Mouse (Mus musculus) G1E (cell line): Measurements from ENCODE around the gene Mipol1.

Source experiments
- CTCF ChIP-seq: IDR thresholded peaks from 2 replicates; pipeline ENCODE4 v1.5.1; 2012; ENCODE audit warnings: low read depth, low read length, inconsistent platforms, mixed read lengths
- GATA1 ChIP-seq: IDR thresholded peaks from 2 replicates; pipeline ENCODE4 v1.6.1; 2012; ENCODE audit warnings: borderline replicate concordance, low read length, inconsistent platforms, mixed read lengths
- GATA2 ChIP-seq: IDR thresholded peaks from 2 replicates; pipeline ENCODE4 v1.6.1; 2012; ENCODE audit warnings: low read depth, low read length, inconsistent platforms, borderline replicate concordance
- POLR2AphosphoS5 ChIP-seq: IDR thresholded peaks from 2 replicates; pipeline ENCODE4 v1.6.1; 2012; ENCODE audit warnings: low read depth, low read length, inconsistent platforms; ENCODE audit not compliant: insufficient replicate concordance

- TF ChIP-seq GATA1 (no peak), CTCF (no peak), POLR2AphosphoS5 (no peak), GATA2 (no peak)
These were observed 45.2 kb downstream of the Mipol1 start for GRCm38 (mm10) chr12:57275456-57275855.
